Mouse (Mus musculus): ENCODE data around the gene Ube2d3. TPM values are rescaled to one million over a fixed set of nuclear protein-coding genes. Genes with fewer than 3 reads are reported as not detected.

Gene Ube2d3
- polyA plus RNA-seq, 1 experiment from 2014 or later: 447 TPM

DNA sequence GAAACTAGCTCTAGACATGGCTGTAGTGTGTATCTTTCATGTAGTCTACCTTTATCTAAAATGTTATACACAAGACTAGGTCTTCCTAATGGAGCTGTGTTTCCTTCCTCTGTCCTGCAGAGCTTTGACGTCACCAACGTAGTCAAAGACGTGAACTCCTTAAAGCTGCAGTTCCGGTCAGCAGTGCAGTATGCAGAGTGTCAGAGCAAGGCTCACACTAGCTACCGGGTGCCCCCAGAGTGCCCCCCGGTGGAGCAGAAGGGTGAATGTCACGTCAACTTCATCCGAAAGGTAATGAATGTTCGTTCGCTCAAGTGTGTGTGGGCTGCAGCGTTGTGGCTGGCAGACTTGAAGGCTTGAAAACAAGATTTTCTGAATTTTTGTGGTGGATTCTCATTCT, 73.7 kb downstream of the Ube2d3 start:
- Histone ChIP-seq H3K36me3 (peaks cover 17% of the 10 kb centered on the region), H3K27ac (ENCODE audit: poor library complexity, severe bottlenecking) (no peak overlapping the region), H3K4me2 (no peak overlapping the region), H3K27me3 (replicated peaks) (no peaks in the 10 kb centered on the region), H3K4me1 (replicated peaks) (peaks cover 35% of the 10 kb centered on the region), H3K9me3 (replicated peaks) (no peaks in the 10 kb centered on the region), H3K9ac (no peak overlapping the region), H3K4me3 (no peak overlapping the region)
- 31% methylated on average over 11 of the region's 11 CpGs for whole genome bisulfite sequencing
- peak; percentile 40; the same call in 1 of the 2 replicates for ATAC-seq (ENCODE audit: insufficient number of reproducible peaks, low FRiP score)

GRCm38 (mm10) chr3:135513270-135513669, 75.3 kb downstream of the Ube2d3 start:
- H3K27me3 ChIP-seq (replicated peaks): no peaks in the 10 kb centered on the region
- no peak for ATAC-seq (ENCODE audit: insufficient number of reproducible peaks, low FRiP score)
- no peaks in the 10 kb centered on the region for H3K9me3 ChIP-seq (replicated peaks)
- H3K9ac ChIP-seq: no peak overlapping the region
- H3K36me3 ChIP-seq: peaks cover 17% of the 10 kb centered on the region
- H3K27ac ChIP-seq (ENCODE audit: poor library complexity, severe bottlenecking): no peak overlapping the region
- peaks cover 44% of the 10 kb centered on the region for H3K4me1 ChIP-seq (replicated peaks)
- 45% methylated on average over 11 of the region's 11 CpGs for WGBS
- H3K4me2 ChIP-seq: peak overlapping the region; percentile 31
- no peak overlapping the region for H3K4me3 ChIP-seq

DNA sequence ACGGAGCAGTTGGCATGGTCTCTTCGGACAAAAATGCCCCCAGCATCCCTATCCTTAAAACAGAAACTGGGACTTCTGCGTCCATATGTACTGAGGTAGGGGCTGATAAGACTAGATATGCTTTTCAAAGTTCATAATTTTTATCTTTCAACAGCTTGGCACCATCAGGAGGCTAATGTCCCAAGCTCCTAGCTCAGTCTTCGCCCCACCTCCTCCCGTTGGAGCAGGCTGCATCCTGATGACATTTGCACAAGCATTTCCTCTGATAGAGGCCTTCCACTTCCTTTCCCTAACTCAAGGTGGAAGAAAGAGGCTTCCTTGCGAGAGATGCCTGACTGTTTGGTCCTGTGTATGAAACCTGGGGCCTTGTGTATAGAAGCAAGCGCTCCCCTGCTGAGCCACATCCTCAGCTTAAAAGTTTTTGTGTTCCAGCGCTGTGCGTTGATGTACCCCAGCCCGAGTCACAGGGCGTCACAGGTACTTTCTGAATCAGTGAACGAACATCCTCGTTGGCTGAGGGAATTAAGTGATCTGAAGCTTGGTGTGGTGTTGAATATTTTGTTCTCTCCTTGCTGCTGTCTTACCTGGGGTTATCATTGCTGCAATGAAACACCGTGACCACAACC, 76.0 kb downstream of the Ube2d3 start:
- Histone ChIP-seq H3K4me1 (replicated peaks) (peaks cover 50% of the 10 kb centered on the region), H3K36me3 (peaks cover 17% of the 10 kb centered on the region), H3K4me2 (peak overlapping the region; percentile 31), H3K9ac (no peak overlapping the region), H3K9me3 (replicated peaks) (no peaks in the 10 kb centered on the region), H3K27me3 (replicated peaks) (no peaks in the 10 kb centered on the region), H3K27ac (ENCODE audit: poor library complexity, severe bottlenecking) (no peak overlapping the region), H3K4me3 (no peak overlapping the region)
- ATAC-seq (ENCODE audit: insufficient number of reproducible peaks, low FRiP score): no peak
- 69% methylated on average over 14 of the region's 14 CpGs for WGBS

GRCm38 (mm10) chr3:135515246-135515645, 77.3 kb downstream of the Ube2d3 start:
- no peaks in the 10 kb centered on the region for H3K9me3 ChIP-seq (replicated peaks)
- no peak overlapping the region for H3K4me2 ChIP-seq
- H3K27ac ChIP-seq (ENCODE audit: poor library complexity, severe bottlenecking): peak overlapping the region; percentile 29; the same call in 1 of the 2 replicates
- WGBS: 68% methylated on average over 5 of the region's 5 CpGs
- no peak overlapping the region for H3K4me3 ChIP-seq
- ATAC-seq (ENCODE audit: insufficient number of reproducible peaks, low FRiP score): no peak
- H3K9ac ChIP-seq: no peak overlapping the region
- H3K27me3 ChIP-seq (replicated peaks): no peaks in the 10 kb centered on the region
- H3K4me1 ChIP-seq (replicated peaks): peaks cover 61% of the 10 kb centered on the region
- peaks cover 22% of the 10 kb centered on the region for H3K36me3 ChIP-seq

- Histone ChIP-seq H3K4me2 (0 out of 2 replicates have a peak overlapping the region, but pooled peaks have one; percentile 30), H3K36me3 (peaks cover 21% of the 10 kb centered on the region), H3K27me3 (replicated peaks) (no peaks in the 10 kb centered on the region), H3K9ac (no peak overlapping the region), H3K27ac (ENCODE audit: poor library complexity, severe bottlenecking) (peak overlapping the region; percentile 91), H3K4me3 (no peak overlapping the region), H3K4me1 (replicated peaks) (peaks cover 71% of the 10 kb centered on the region), H3K9me3 (replicated peaks) (no peaks in the 10 kb centered on the region)
- 14% methylated on average over 6 of the region's 6 CpGs for WGBS
- peak; percentile 87 for ATAC-seq (ENCODE audit: insufficient number of reproducible peaks, low FRiP score)
Observed at GRCm38 (mm10) chr3:135516891-135517290, 78.9 kb downstream of the Ube2d3 start.

Other genes starting within 250 kb of the Ube2d3 start
- gene Cenpe, start 225.6 kb upstream of the Ube2d3 start, polyA plus RNA-seq (2016; fragmentation: Nextera tagmentation; extraction: Ambion mirVana): 21.9 and 23.6 TPM in 2 replicates
- gene Bdh2, start 156.9 kb upstream of the Ube2d3 start, polyA plus RNA-seq (2016; fragmentation: Nextera tagmentation; extraction: Ambion mirVana): 2.4 and 3.0 TPM in 2 replicates
- 0.77 and 0.86 TPM in 2 replicates for gene Slc9b2, start 130.4 kb upstream of the Ube2d3 start, polyA plus RNA-seq (2016; fragmentation: Nextera tagmentation; extraction: Ambion mirVana)
- gene Slc9b1, start 90.1 kb upstream of the Ube2d3 start, polyA plus RNA-seq (2016; fragmentation: Nextera tagmentation; extraction: Ambion mirVana): 0.15 TPM in 1 of 2 replicates, not detected in the other
- gene Cisd2, start 14.2 kb upstream of the Ube2d3 start, polyA plus RNA-seq (2016; fragmentation: Nextera tagmentation; extraction: Ambion mirVana): 58.9 and 60.0 TPM in 2 replicates
- gene Manba, start 47.5 kb downstream of the Ube2d3 start, polyA plus RNA-seq (2016; fragmentation: Nextera tagmentation; extraction: Ambion mirVana): 42.2 and 43.7 TPM in 2 replicates